Mouse (Mus musculus) heart, embryonic 15.5 days (tissue): ENCODE data around the gene 4930563M21Rik. TPM values are rescaled to one million over a fixed set of nuclear protein-coding genes. Genes with fewer than 3 reads are reported as not detected.

Experiments used
- ATAC-seq: fragments of 200-750 bp; cut with Nextera tagmentation; replicated peaks from 2 replicates; pipeline ENCODE4 v1.8.0; 2017; ENCODE audit warnings: low read depth, moderate TSS enrichment; ENCODE audit not compliant: insufficient number of reproducible peaks, insufficient read depth, low FRiP score
- H3K27ac ChIP-seq: fragments of 300-500 bp; sonication (generic); 2 replicates; pipeline ENCODE4 v1.5.1; 2015; ENCODE audit warnings: mild to moderate bottlenecking, inconsistent platforms
- H3K27me3 ChIP-seq: fragments of 300-500 bp; sonication (generic); 2 replicates; pipeline ENCODE4 v1.6.1; 2015; ENCODE audit warnings: inconsistent platforms
- H3K36me3 ChIP-seq: fragments of 300-500 bp; sonication (generic); 2 replicates; pipeline ENCODE4 v1.6.1; 2015; ENCODE audit warnings: mild to moderate bottlenecking, inconsistent platforms
- H3K4me1 ChIP-seq: fragments of 300-500 bp; sonication (generic); replicated peaks from 2 replicates; pipeline ENCODE4 v1.6.1; 2015; ENCODE audit warnings: inconsistent platforms
- H3K4me2 ChIP-seq: fragments of 300-500 bp; sonication (generic); 2 replicates; pipeline ENCODE4 v1.6.1; 2015; ENCODE audit warnings: inconsistent platforms, mild to moderate bottlenecking, moderate library complexity
- H3K4me3 ChIP-seq: fragments of 300-500 bp; sonication (generic); 2 replicates; pipeline ENCODE4 v1.5.1; 2015; ENCODE audit warnings: mild to moderate bottlenecking, inconsistent platforms
- H3K9ac ChIP-seq: fragments of 300-500 bp; sonication (generic); 2 replicates; pipeline ENCODE4 v1.6.1; 2015; ENCODE audit warnings: mild to moderate bottlenecking, inconsistent platforms
- H3K9me3 ChIP-seq: fragments of 300-500 bp; sonication (generic); replicated peaks from 2 replicates; pipeline ENCODE4 v1.6.1; 2016; ENCODE audit warnings: inconsistent platforms
- WGBS: fragments of 180-500 bp; shearing (Covaris S2); methylation state at CpG from one replicate; pipeline ENCODE4 v1.1.7; 2015; ENCODE audit warnings: mixed read lengths; 5-methylcytosine and 5-hydroxymethylcytosine counted together
- polyA plus RNA-seq: library from polyadenylated mRNA; unstranded; fragments of >200 nt; fragmentation: Nextera tagmentation; extraction: Ambion mirVana; gene quantifications from 2 replicates; pipeline ENCODE4 v1.2.1, GENCODE M21; 2015

The 4930563M21Rik gene
- polyA plus RNA-seq, 1 experiment from 2014 or later = not detected

DNA sequence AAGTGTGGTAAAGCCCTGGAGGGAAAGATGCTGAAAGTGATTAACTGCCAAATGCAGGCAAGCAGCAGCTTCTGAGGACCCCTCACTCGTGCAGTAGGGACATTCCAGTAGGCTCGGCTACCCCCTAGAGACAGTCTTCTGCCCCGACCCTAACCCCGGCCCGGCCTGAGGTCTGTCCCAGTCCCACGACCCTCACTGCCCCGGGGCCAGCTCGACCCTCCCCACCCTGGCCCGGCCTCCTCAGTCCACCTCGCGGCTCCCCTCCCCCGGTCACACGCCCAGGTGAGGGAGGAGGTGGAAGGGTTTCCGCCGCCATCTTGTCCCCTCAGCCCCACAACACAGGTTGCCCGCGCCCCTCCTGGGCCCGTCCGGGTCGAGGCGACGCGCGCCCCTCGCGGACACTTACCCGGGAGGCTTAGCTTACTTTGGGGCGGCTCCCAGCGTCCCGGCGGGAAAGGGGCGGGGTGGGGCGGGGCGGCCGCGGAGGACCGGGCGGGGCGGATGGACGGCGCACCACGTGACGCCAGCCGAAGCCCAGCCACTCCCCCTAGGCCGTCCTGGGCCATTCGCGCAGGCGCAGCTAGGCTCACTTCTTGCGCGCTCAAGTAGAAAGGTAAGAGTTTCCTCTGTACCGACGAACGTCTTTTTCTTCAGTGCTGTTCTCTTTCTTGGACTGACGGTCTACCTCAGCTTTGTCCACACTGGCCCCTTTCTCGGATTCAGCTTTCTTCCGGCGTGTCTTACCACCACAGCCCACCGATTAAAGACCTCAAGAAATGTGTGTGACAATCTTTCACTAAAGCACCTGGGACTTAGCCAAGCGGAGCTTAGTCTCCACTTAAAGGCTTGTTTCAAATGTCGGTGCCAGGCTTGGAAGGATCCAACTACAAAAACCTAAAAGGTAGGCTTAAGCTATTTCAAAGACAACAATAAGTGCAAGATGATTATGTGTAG, 72.4 kb downstream of the 4930563M21Rik start, which contains the start of gene Scaper:
Gene Scaper, minus strand, starts transcription at position 456 of the 954 bp plus-strand sequence.
- Histone ChIP-seq H3K27me3 (no peaks in the 10 kb centered on the region), H3K27ac (peak within 1 kb of the TSS; percentile 84), H3K9me3 (no peaks in the 10 kb centered on the region), H3K4me1 (peaks cover 12% of the 10 kb centered on the region), H3K4me3 (peak within 1 kb of the TSS; percentile 86), H3K36me3 (no peaks in the 10 kb centered on the region), H3K4me2 (peak within 1 kb of the TSS; percentile 79), H3K9ac (peak within 1 kb of the TSS; percentile 88)
- WGBS = under 1% methylated on average over 60 of the region's 60 CpGs
- peak; percentile 99 for ATAC-seq

DNA sequence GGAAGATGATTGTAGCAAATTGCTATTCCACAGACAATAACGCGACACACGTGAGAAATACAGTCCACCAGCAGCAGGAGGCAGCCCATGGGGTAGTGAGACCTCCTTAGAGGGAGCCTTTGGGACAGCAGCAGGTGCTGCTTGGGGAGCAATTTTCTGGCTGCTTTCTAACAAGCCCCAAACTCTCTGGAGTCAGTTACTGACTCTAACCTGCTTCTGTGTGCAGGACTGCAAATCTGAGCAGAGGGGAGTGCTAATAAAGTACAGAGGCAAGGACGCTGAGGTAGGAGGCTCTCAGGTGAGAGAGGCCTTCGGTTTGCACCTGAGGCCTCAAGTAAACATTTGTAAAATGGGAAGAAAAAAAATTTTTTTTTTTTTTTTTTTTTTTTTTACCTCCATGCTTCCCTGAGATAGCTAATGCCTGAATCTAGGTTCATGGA, 73.1 kb downstream of the 4930563M21Rik start:
- ATAC-seq = no peak

DNA sequence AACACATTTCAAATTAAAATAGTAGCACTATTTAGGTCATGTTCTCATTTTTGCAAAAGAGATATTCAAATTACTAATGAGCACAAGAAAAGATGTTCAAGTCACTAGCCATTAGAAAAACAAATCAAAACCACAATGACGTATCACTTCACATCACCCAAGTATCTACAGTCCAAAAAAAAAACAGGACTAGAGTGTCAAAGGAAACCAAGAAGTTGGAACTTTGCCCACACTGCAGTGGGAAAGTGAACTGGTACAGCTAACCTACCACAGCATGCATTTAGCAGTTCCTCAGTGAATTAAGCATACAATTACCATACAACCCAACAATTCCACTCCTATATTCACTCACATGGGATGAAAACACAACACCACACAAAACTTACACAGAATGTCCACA, 77.9 kb downstream of the 4930563M21Rik start:
- 50% methylated on average over 1 of the region's 1 CpGs for WGBS
- Histone ChIP-seq H3K4me1 (peaks cover 6% of the 10 kb centered on the region; the same call in 1 of the 2 replicates), H3K27me3 (no peaks in the 10 kb centered on the region), H3K9ac (no peak overlapping the region), H3K4me3 (no peak overlapping the region), H3K9me3 (no peaks in the 10 kb centered on the region), H3K36me3 (no peaks in the 10 kb centered on the region), H3K27ac (no peak overlapping the region), H3K4me2 (no peak overlapping the region)
- ATAC-seq = no peak

More for the DNA sequence above, 73.1 kb downstream of the 4930563M21Rik start:
- no peaks in the 10 kb centered on the region for H3K36me3 ChIP-seq
- peaks cover 12% of the 10 kb centered on the region for H3K4me1 ChIP-seq
- peak overlapping the region; percentile 79 for H3K4me2 ChIP-seq
- no peaks in the 10 kb centered on the region for H3K9me3 ChIP-seq
- H3K9ac ChIP-seq = peak overlapping the region; percentile 88
- 41% methylated on average over 5 of the region's 5 CpGs for WGBS
- H3K27ac ChIP-seq = peak overlapping the region; percentile 44
- no peaks in the 10 kb centered on the region for H3K27me3 ChIP-seq
- peak overlapping the region; percentile 86 for H3K4me3 ChIP-seq

DNA sequence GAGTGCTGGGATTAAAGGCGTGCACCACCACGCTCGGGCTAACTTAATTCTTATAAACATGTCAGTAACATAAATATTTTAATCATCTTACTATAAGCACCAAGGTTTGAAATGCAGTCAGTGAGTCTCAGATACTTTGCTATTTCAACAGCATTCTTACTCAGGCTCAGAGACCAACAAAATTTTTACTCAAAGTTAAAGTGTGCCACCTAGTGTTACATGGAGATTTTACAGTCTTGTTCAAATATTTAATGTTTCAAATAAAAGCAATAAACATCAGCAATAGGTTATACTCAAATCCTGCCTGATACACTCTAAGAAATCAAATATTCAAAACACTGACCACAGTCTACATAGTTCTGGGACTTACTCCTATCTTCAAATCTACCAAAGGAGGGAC, 91.8 kb downstream of the 4930563M21Rik start:
- H3K4me3 ChIP-seq = no peak overlapping the region
- H3K9me3 ChIP-seq = no peaks in the 10 kb centered on the region
- H3K36me3 ChIP-seq = no peaks in the 10 kb centered on the region
- no peaks in the 10 kb centered on the region for H3K27me3 ChIP-seq
- no peak for ATAC-seq
- H3K4me1 ChIP-seq = no peaks in the 10 kb centered on the region
- WGBS = 63% methylated on average over 3 of the region's 3 CpGs
- H3K4me2 ChIP-seq = no peak overlapping the region
- H3K27ac ChIP-seq = no peak overlapping the region
- no peak overlapping the region for H3K9ac ChIP-seq

DNA sequence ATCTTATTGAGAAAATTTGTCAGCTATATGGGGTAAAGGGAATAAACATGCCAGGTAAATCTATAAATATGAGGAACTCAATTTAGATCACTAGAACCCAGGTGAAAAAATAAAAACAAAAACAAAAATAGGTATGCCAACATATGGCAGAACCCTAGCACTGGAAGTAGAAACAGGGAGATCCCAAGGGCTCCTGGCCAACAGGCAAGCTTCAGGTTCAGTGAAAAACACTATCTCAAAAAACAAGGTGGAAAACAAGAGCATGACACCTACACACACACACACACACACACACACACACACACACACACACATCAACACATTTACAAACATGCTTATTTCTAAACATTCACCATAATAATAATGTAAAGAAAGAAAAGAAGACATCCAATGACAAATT, 93.6 kb downstream of the 4930563M21Rik start:
- no peak for ATAC-seq
- H3K27ac ChIP-seq = no peak overlapping the region

More for the DNA sequence above, 93.6 kb downstream of the 4930563M21Rik start:
- H3K4me3 ChIP-seq = no peak overlapping the region
- no peak overlapping the region for H3K9ac ChIP-seq
- no peaks in the 10 kb centered on the region for H3K4me1 ChIP-seq
- no peaks in the 10 kb centered on the region for H3K27me3 ChIP-seq
- no peaks in the 10 kb centered on the region for H3K9me3 ChIP-seq
- no peak overlapping the region for H3K4me2 ChIP-seq
- no peaks in the 10 kb centered on the region for H3K36me3 ChIP-seq

Other genes starting within 250 kb of the 4930563M21Rik start
- 8.4 and 8.5 TPM in 2 replicates for gene Scaper, start 72.4 kb downstream of the 4930563M21Rik start, polyA plus RNA-seq
- gene Rcn2, start 31.3 kb upstream of the 4930563M21Rik start, polyA plus RNA-seq = 123 and 130 TPM in 2 replicates
- gene Pstpip1, start 79.4 kb upstream of the 4930563M21Rik start, polyA plus RNA-seq = 1.8 and 3.3 TPM in 2 replicates
- gene Tspan3, start 154.9 kb upstream of the 4930563M21Rik start, polyA plus RNA-seq = 378 and 426 TPM in 2 replicates